Mouse (Mus musculus) heart, embryonic 16.5 days (tissue): ENCODE results near the gene Col2a1. TPM values are rescaled to one million over a fixed set of nuclear protein-coding genes. Genes with fewer than 3 reads are reported as not detected.

Experiments used
- ATAC-seq: fragments of 200-750 bp; cut with Nextera tagmentation; replicated peaks from 2 replicates; pipeline ENCODE4 v1.8.0; 2017; ENCODE audit warnings: moderate number of reproducible peaks; ENCODE audit not compliant: insufficient read depth, low FRiP score; ENCODE audit errors: extremely low read depth
- H3K27ac ChIP-seq: fragments of 300-500 bp; sonication (generic); 2 replicates; pipeline ENCODE4 v1.5.1; 2014; ENCODE audit warnings: mild to moderate bottlenecking, low read length, control low read depth, moderate library complexity
- H3K27me3 ChIP-seq: fragments of 300-500 bp; sonication (generic); 2 replicates; pipeline ENCODE4 v1.6.1; 2014; ENCODE audit warnings: low read length, mixed read lengths; ENCODE audit not compliant: control insufficient read depth, insufficient read depth
- H3K36me3 ChIP-seq: fragments of 300-500 bp; sonication (generic); 2 replicates; pipeline ENCODE4 v1.6.1; 2014; ENCODE audit not compliant: control insufficient read depth, insufficient read depth
- H3K4me1 ChIP-seq: fragments of 300-500 bp; sonication (generic); 2 replicates; pipeline ENCODE4 v1.6.1; 2014; ENCODE audit warnings: low read length, mixed read lengths; ENCODE audit not compliant: control insufficient read depth, insufficient read depth
- H3K4me2 ChIP-seq: fragments of 300-500 bp; sonication (generic); 2 replicates; pipeline ENCODE4 v1.6.1; 2014; ENCODE audit warnings: low read depth, mild to moderate bottlenecking, control low read depth, low read length
- H3K4me3 ChIP-seq: fragments of 300-500 bp; sonication (generic); 2 replicates; pipeline ENCODE4 v1.5.1; 2014; ENCODE audit warnings: mild to moderate bottlenecking, control low read depth, low read length
- H3K9ac ChIP-seq: fragments of 300-500 bp; sonication (generic); 2 replicates; pipeline ENCODE4 v1.6.1; 2014; ENCODE audit warnings: low read length, control low read depth
- H3K9me3 ChIP-seq: fragments of 300-500 bp; sonication (generic); replicated peaks from 2 replicates; pipeline ENCODE4 v1.6.1; 2016; ENCODE audit warnings: low read length; ENCODE audit not compliant: control insufficient read depth
- WGBS: fragments of 180-500 bp; shearing (Covaris S2); extraction: QIAGEN DNeasy Blood & Tissue Kit; methylation state at CpG from one replicate; pipeline ENCODE4 v1.1.7; 2014; 5-methylcytosine and 5-hydroxymethylcytosine counted together
- polyA plus RNA-seq: library from polyadenylated mRNA; unstranded; fragments of >200 nt; fragmentation: Nextera tagmentation; extraction: Ambion mirVana; gene quantifications from 2 replicates; pipeline ENCODE4 v1.2.1, GENCODE M21; 2015

Gene Col2a1
- polyA plus RNA-seq, 1 experiment from 2014 or later, result 11.8 TPM

GRCm38 (mm10) chr15:97944919-97945574 lies 59.4 kb downstream of the Col2a1 start:
- Histone ChIP-seq H3K27ac (no peak overlapping the region), H3K9ac (no peak overlapping the region), H3K9me3 (no peaks in the 10 kb centered on the region), H3K36me3 (no peaks in the 10 kb centered on the region), H3K4me1 (no peaks in the 10 kb centered on the region), H3K27me3 (peaks cover 3% of the 10 kb centered on the region), H3K4me3 (no peak overlapping the region), H3K4me2 (no peak overlapping the region)
- WGBS, result 69% methylated on average over 11 of the region's 11 CpGs
- no peak for ATAC-seq

GRCm38 (mm10) chr15:97943356-97943755 lies 61.1 kb downstream of the Col2a1 start:
- H3K27me3 ChIP-seq, result peaks cover under 1% of the 10 kb centered on the region
- H3K4me1 ChIP-seq, result peaks cover 6% of the 10 kb centered on the region
- no peak overlapping the region for H3K27ac ChIP-seq
- no peak overlapping the region for H3K9ac ChIP-seq
- no peaks in the 10 kb centered on the region for H3K36me3 ChIP-seq
- H3K9me3 ChIP-seq, result no peaks in the 10 kb centered on the region
- ATAC-seq, result no peak
- H3K4me2 ChIP-seq, result no peak overlapping the region
- WGBS, result 81% methylated on average over 8 of the region's 8 CpGs
- no peak overlapping the region for H3K4me3 ChIP-seq

GRCm38 (mm10) chr15:97942538-97942937 lies 62.0 kb downstream of the Col2a1 start:
- no peak overlapping the region for H3K27ac ChIP-seq
- no peaks in the 10 kb centered on the region for H3K36me3 ChIP-seq
- 82% methylated on average over 8 of the region's 8 CpGs for WGBS
- ATAC-seq, result no peak
- no peaks in the 10 kb centered on the region for H3K9me3 ChIP-seq
- H3K4me2 ChIP-seq, result no peak overlapping the region
- no peak overlapping the region for H3K4me3 ChIP-seq
- H3K4me1 ChIP-seq, result peaks cover 10% of the 10 kb centered on the region
- H3K9ac ChIP-seq, result no peak overlapping the region
- no peaks in the 10 kb centered on the region; the same call in 1 of the 2 replicates for H3K27me3 ChIP-seq

- peaks cover 10% of the 10 kb centered on the region for H3K4me1 ChIP-seq
- no peak overlapping the region for H3K9ac ChIP-seq
- H3K27ac ChIP-seq, result no peak overlapping the region
- no peak overlapping the region for H3K4me2 ChIP-seq
- H3K4me3 ChIP-seq, result no peak overlapping the region
- 0 out of 2 replicates have a peak, but pooled peaks cover 2% of the 10 kb centered on the region for H3K9me3 ChIP-seq
- H3K27me3 ChIP-seq, result no peaks in the 10 kb centered on the region; the same call in 1 of the 2 replicates
- 85% methylated on average over 2 of the region's 2 CpGs for WGBS
- ATAC-seq, result no peak
- no peaks in the 10 kb centered on the region for H3K36me3 ChIP-seq
Observed at GRCm38 (mm10) chr15:97941306-97941705, 63.2 kb downstream of the Col2a1 start.

- ATAC-seq, result no peak
- Histone ChIP-seq H3K9me3 (0 out of 2 replicates have a peak, but pooled peaks cover 2% of the 10 kb centered on the region), H3K4me2 (no peak overlapping the region), H3K4me1 (peaks cover 10% of the 10 kb centered on the region), H3K4me3 (no peak overlapping the region), H3K9ac (no peak overlapping the region), H3K36me3 (no peaks in the 10 kb centered on the region), H3K27ac (no peak overlapping the region), H3K27me3 (no peaks in the 10 kb centered on the region; the same call in 1 of the 2 replicates)
- WGBS, result 80% methylated on average over 2 of the region's 2 CpGs
Observed at GRCm38 (mm10) chr15:97940088-97940487, 64.4 kb downstream of the Col2a1 start.

GRCm38 (mm10) chr15:97938580-97938979 lies 65.9 kb downstream of the Col2a1 start:
- WGBS, result 49% methylated on average over 6 of the region's 6 CpGs
- no peak overlapping the region for H3K9ac ChIP-seq

GRCm38 (mm10) chr15:97932441-97932840 lies 72.1 kb downstream of the Col2a1 start:
- Histone ChIP-seq H3K4me3 (no peak overlapping the region), H3K4me2 (no peak overlapping the region), H3K27ac (no peak overlapping the region), H3K4me1 (peaks cover 8% of the 10 kb centered on the region), H3K9me3 (0 out of 2 replicates have a peak, but pooled peaks cover 2% of the 10 kb centered on the region), H3K36me3 (no peaks in the 10 kb centered on the region), H3K9ac (no peak overlapping the region), H3K27me3 (no peaks in the 10 kb centered on the region; the same call in 1 of the 2 replicates)
- WGBS, result 87% methylated on average over 12 of the region's 12 CpGs
- no peak for ATAC-seq

More at GRCm38 (mm10) chr15:97938580-97938979, 65.9 kb downstream of the Col2a1 start:
- Histone ChIP-seq H3K27me3 (no peaks in the 10 kb centered on the region), H3K4me3 (no peak overlapping the region), H3K27ac (0 out of 2 replicates have a peak overlapping the region, but pooled peaks have one; percentile 11), H3K9me3 (0 out of 2 replicates have a peak, but pooled peaks cover 2% of the 10 kb centered on the region), H3K4me1 (peaks cover 10% of the 10 kb centered on the region), H3K4me2 (no peak overlapping the region), H3K36me3 (no peaks in the 10 kb centered on the region)
- peak; percentile 41 for ATAC-seq

GRCm38 (mm10) chr15:97929259-97929824 lies 75.2 kb downstream of the Col2a1 start:
- H3K4me1 ChIP-seq, result peaks cover 15% of the 10 kb centered on the region
- 34% methylated on average over 13 of the region's 13 CpGs for WGBS
- H3K9me3 ChIP-seq, result no peaks in the 10 kb centered on the region
- no peak overlapping the region for H3K9ac ChIP-seq
- no peak for ATAC-seq
- no peak overlapping the region for H3K4me2 ChIP-seq
- H3K36me3 ChIP-seq, result no peaks in the 10 kb centered on the region
- H3K27ac ChIP-seq, result no peak overlapping the region
- no peaks in the 10 kb centered on the region; the same call in 1 of the 2 replicates for H3K27me3 ChIP-seq
- H3K4me3 ChIP-seq, result no peak overlapping the region

- Histone ChIP-seq H3K4me1 (peaks cover 15% of the 10 kb centered on the region), H3K9me3 (no peaks in the 10 kb centered on the region), H3K36me3 (no peaks in the 10 kb centered on the region), H3K9ac (no peak overlapping the region), H3K27me3 (no peaks in the 10 kb centered on the region; the same call in 1 of the 2 replicates), H3K27ac (no peak overlapping the region), H3K4me3 (no peak overlapping the region), H3K4me2 (no peak overlapping the region)
- WGBS, result 40% methylated on average over 6 of the region's 6 CpGs
- no peak for ATAC-seq
Observed at GRCm38 (mm10) chr15:97927821-97928220, 76.7 kb downstream of the Col2a1 start.
